Mouse (Mus musculus) liver, embryonic 13.5 days (tissue): ENCODE results near the gene Cux2. TPM values are rescaled to one million over a fixed set of nuclear protein-coding genes. Genes with fewer than 3 reads are reported as not detected.

Source experiments
- ATAC-seq: fragments of 200-750 bp; cut with Nextera tagmentation; 2 replicates; pipeline ENCODE4 v1.8.0; 2017; ENCODE audit warnings: low read depth, mild to moderate bottlenecking, moderate number of reproducible peaks, moderate library complexity
- DNase-seq: peaks from one replicate; pipeline ENCODE4 v3.0.0; 2022
- H3K27ac ChIP-seq: fragments of 300-500 bp; sonication (generic); 2 replicates; pipeline ENCODE4 v1.5.1; 2015; ENCODE audit warnings: moderate library complexity, mild to moderate bottlenecking, inconsistent platforms
- H3K27me3 ChIP-seq: fragments of 300-500 bp; sonication (generic); 2 replicates; pipeline ENCODE4 v1.6.1; 2015; ENCODE audit warnings: mild to moderate bottlenecking, inconsistent platforms
- H3K36me3 ChIP-seq: fragments of 300-500 bp; sonication (generic); 2 replicates; pipeline ENCODE4 v1.6.1; 2015; ENCODE audit warnings: mild to moderate bottlenecking, inconsistent platforms
- H3K4me1 ChIP-seq: fragments of 300-500 bp; sonication (generic); replicated peaks from 2 replicates; pipeline ENCODE4 v1.6.1; 2015; ENCODE audit warnings: inconsistent platforms
- H3K4me2 ChIP-seq: fragments of 300-500 bp; sonication (generic); 2 replicates; pipeline ENCODE4 v1.6.1; 2015; ENCODE audit warnings: inconsistent platforms, mild to moderate bottlenecking, moderate library complexity
- H3K4me3 ChIP-seq: fragments of 300-500 bp; sonication (generic); replicated peaks from 2 replicates; pipeline ENCODE4 v1.5.1; 2015; ENCODE audit warnings: mild to moderate bottlenecking, inconsistent platforms
- H3K9ac ChIP-seq: fragments of 300-500 bp; sonication (generic); 2 replicates; pipeline ENCODE4 v1.6.1; 2015; ENCODE audit warnings: mild to moderate bottlenecking, inconsistent platforms
- H3K9me3 ChIP-seq: fragments of 300-500 bp; sonication (generic); replicated peaks from 2 replicates; pipeline ENCODE4 v1.6.1; 2016; ENCODE audit warnings: inconsistent platforms
- WGBS: fragments of 180-500 bp; shearing (Covaris S2); methylation state at CpG from one replicate; pipeline ENCODE4 v1.1.7; 2015; ENCODE audit not compliant: insufficient replicate concordance; 5-methylcytosine and 5-hydroxymethylcytosine counted together
- polyA plus RNA-seq: library from polyadenylated mRNA; unstranded; fragments of >200 nt; fragmentation: Nextera tagmentation; extraction: Ambion mirVana; gene quantifications from 2 replicates; pipeline ENCODE4 v1.2.1, GENCODE M21; 2015

The Cux2 gene
- polyA plus RNA-seq, 1 experiment from 2014 or later, result 0.59 TPM

- no peaks in the 10 kb centered on the region for H3K36me3 ChIP-seq
- peak; percentile 54 for ATAC-seq
Measured at GRCm38 (mm10) chr5:121991914-121992313, 58.0 kb downstream of the Cux2 start.

GRCm38 (mm10) chr5:121985855-121986254 lies 64.0 kb downstream of the Cux2 start:
- Histone ChIP-seq H3K4me3 (no peak overlapping the region), H3K27me3 (no peaks in the 10 kb centered on the region), H3K9me3 (no peaks in the 10 kb centered on the region), H3K4me1 (peaks cover 2% of the 10 kb centered on the region; the same call in 1 of the 2 replicates), H3K27ac (no peak overlapping the region), H3K9ac (no peak overlapping the region), H3K4me2 (no peak overlapping the region), H3K36me3 (no peaks in the 10 kb centered on the region)
- WGBS, result 72% methylated on average over 9 of the region's 9 CpGs
- ATAC-seq, result no peak
- no peak for DNase-seq

More at GRCm38 (mm10) chr5:121991914-121992313, 58.0 kb downstream of the Cux2 start:
- Histone ChIP-seq H3K9me3 (no peaks in the 10 kb centered on the region), H3K4me3 (no peak overlapping the region), H3K4me1 (peaks cover 10% of the 10 kb centered on the region), H3K4me2 (no peak overlapping the region), H3K27me3 (no peaks in the 10 kb centered on the region), H3K9ac (no peak overlapping the region), H3K27ac (0 out of 2 replicates have a peak overlapping the region, but pooled peaks have one; percentile 14)
- WGBS, result 35% methylated on average over 6 of the region's 6 CpGs
- DNase-seq, result no peak

- ATAC-seq (no peak), DNase-seq (no peak)
- WGBS, result 47% methylated on average over 16 of the region's 16 CpGs
- H3K9me3 ChIP-seq, result no peaks in the 10 kb centered on the region
- H3K4me1 ChIP-seq, result no peaks in the 10 kb centered on the region; the same call in 1 of the 2 replicates
- H3K4me2 ChIP-seq, result no peak overlapping the region
- H3K27me3 ChIP-seq, result no peaks in the 10 kb centered on the region
- H3K9ac ChIP-seq, result no peak overlapping the region
- no peak overlapping the region for H3K27ac ChIP-seq
- no peaks in the 10 kb centered on the region for H3K36me3 ChIP-seq
- no peak overlapping the region for H3K4me3 ChIP-seq
Measured at GRCm38 (mm10) chr5:121981650-121982131, 68.2 kb downstream of the Cux2 start.

- no peak overlapping the region for H3K27ac ChIP-seq
- H3K9me3 ChIP-seq, result no peaks in the 10 kb centered on the region
- H3K36me3 ChIP-seq, result no peaks in the 10 kb centered on the region
- ATAC-seq (no peak), DNase-seq (no peak)
- H3K27me3 ChIP-seq, result no peaks in the 10 kb centered on the region
- WGBS, result 87% methylated on average over 12 of the region's 12 CpGs
- no peak overlapping the region for H3K9ac ChIP-seq
- H3K4me2 ChIP-seq, result no peak overlapping the region
- no peaks in the 10 kb centered on the region for H3K4me1 ChIP-seq
- H3K4me3 ChIP-seq, result no peak overlapping the region
Measured at GRCm38 (mm10) chr5:121976331-121976730, 73.6 kb downstream of the Cux2 start.

GRCm38 (mm10) chr5:121973541-121973940 lies 76.4 kb downstream of the Cux2 start:
- no peak overlapping the region for H3K27ac ChIP-seq
- 80% methylated on average over 10 of the region's 10 CpGs for WGBS
- H3K36me3 ChIP-seq, result no peaks in the 10 kb centered on the region
- no peak for DNase-seq
- H3K4me2 ChIP-seq, result no peak overlapping the region
- H3K9me3 ChIP-seq, result no peaks in the 10 kb centered on the region
- no peak for ATAC-seq
- no peaks in the 10 kb centered on the region for H3K4me1 ChIP-seq
- no peak overlapping the region for H3K9ac ChIP-seq
- H3K27me3 ChIP-seq, result no peaks in the 10 kb centered on the region
- H3K4me3 ChIP-seq, result no peak overlapping the region

GRCm38 (mm10) chr5:121972680-121973192 lies 77.2 kb downstream of the Cux2 start:
- H3K9ac ChIP-seq, result no peak overlapping the region
- WGBS, result 58% methylated on average over 23 of the region's 23 CpGs
- H3K4me3 ChIP-seq, result no peak overlapping the region
- no peaks in the 10 kb centered on the region for H3K9me3 ChIP-seq
- ATAC-seq (no peak), DNase-seq (no peak)
- no peaks in the 10 kb centered on the region for H3K4me1 ChIP-seq
- H3K27me3 ChIP-seq, result no peaks in the 10 kb centered on the region
- no peaks in the 10 kb centered on the region for H3K36me3 ChIP-seq
- H3K27ac ChIP-seq, result no peak overlapping the region
- no peak overlapping the region for H3K4me2 ChIP-seq

- Histone ChIP-seq H3K4me1 (peaks cover 8% of the 10 kb centered on the region; the same call in 1 of the 2 replicates), H3K27ac (no peak overlapping the region), H3K4me3 (no peak overlapping the region), H3K36me3 (no peaks in the 10 kb centered on the region), H3K9ac (no peak overlapping the region), H3K9me3 (no peaks in the 10 kb centered on the region), H3K27me3 (0 out of 2 replicates have a peak, but pooled peaks cover 4% of the 10 kb centered on the region), H3K4me2 (no peak overlapping the region)
- ATAC-seq, result no peak
- 84% methylated on average over 15 of the region's 15 CpGs for WGBS
- DNase-seq, result no peak
Measured at GRCm38 (mm10) chr5:121968999-121969398, 80.9 kb downstream of the Cux2 start.

GRCm38 (mm10) chr5:121968416-121968815 lies 81.5 kb downstream of the Cux2 start:
- H3K27ac ChIP-seq, result no peak overlapping the region
- no peak overlapping the region for H3K4me2 ChIP-seq
- 74% methylated on average over 15 of the region's 15 CpGs for WGBS
- no peaks in the 10 kb centered on the region for H3K36me3 ChIP-seq
- H3K4me1 ChIP-seq, result peaks cover 8% of the 10 kb centered on the region; the same call in 1 of the 2 replicates
- H3K27me3 ChIP-seq, result 0 out of 2 replicates have a peak, but pooled peaks cover 4% of the 10 kb centered on the region
- H3K4me3 ChIP-seq, result no peak overlapping the region
- no peak overlapping the region for H3K9ac ChIP-seq
- ATAC-seq (no peak), DNase-seq (no peak)
- no peaks in the 10 kb centered on the region for H3K9me3 ChIP-seq

GRCm38 (mm10) chr5:121967520-121967919 lies 82.4 kb downstream of the Cux2 start:
- DNase-seq (no peak), ATAC-seq (no peak)
- no peak overlapping the region for H3K4me3 ChIP-seq
- H3K4me1 ChIP-seq, result peaks cover 8% of the 10 kb centered on the region; the same call in 1 of the 2 replicates
- H3K4me2 ChIP-seq, result no peak overlapping the region
- no peaks in the 10 kb centered on the region for H3K9me3 ChIP-seq
- 72% methylated on average over 5 of the region's 5 CpGs for WGBS
- no peaks in the 10 kb centered on the region for H3K36me3 ChIP-seq
- H3K27me3 ChIP-seq, result 0 out of 2 replicates have a peak, but pooled peaks cover 4% of the 10 kb centered on the region
- H3K27ac ChIP-seq, result no peak overlapping the region
- H3K9ac ChIP-seq, result no peak overlapping the region

- no peak overlapping the region for H3K27ac ChIP-seq
- WGBS, result 34% methylated on average over 16 of the region's 16 CpGs
- no peak overlapping the region for H3K9ac ChIP-seq
- H3K4me1 ChIP-seq, result peaks cover 8% of the 10 kb centered on the region; the same call in 1 of the 2 replicates
- 0 out of 2 replicates have a peak, but pooled peaks cover 4% of the 10 kb centered on the region for H3K27me3 ChIP-seq
- H3K4me2 ChIP-seq, result 0 out of 2 replicates have a peak overlapping the region, but pooled peaks have one; percentile 19
- H3K4me3 ChIP-seq, result no peak overlapping the region
- ATAC-seq (no peak), DNase-seq (no peak)
- no peaks in the 10 kb centered on the region for H3K36me3 ChIP-seq
- no peaks in the 10 kb centered on the region for H3K9me3 ChIP-seq
Measured at GRCm38 (mm10) chr5:121966940-121967339, 83.0 kb downstream of the Cux2 start.

- no peak overlapping the region for H3K4me2 ChIP-seq
- ATAC-seq, result no peak
- 0 out of 2 replicates have a peak, but pooled peaks cover 4% of the 10 kb centered on the region for H3K27me3 ChIP-seq
- no peak overlapping the region for H3K4me3 ChIP-seq
- no peaks in the 10 kb centered on the region for H3K9me3 ChIP-seq
- WGBS, result 66% methylated on average over 10 of the region's 10 CpGs
- no peak for DNase-seq
- no peak overlapping the region for H3K9ac ChIP-seq
- H3K36me3 ChIP-seq, result no peaks in the 10 kb centered on the region
- no peak overlapping the region for H3K27ac ChIP-seq
- H3K4me1 ChIP-seq, result peaks cover 8% of the 10 kb centered on the region; the same call in 1 of the 2 replicates
Measured at GRCm38 (mm10) chr5:121962974-121963373, 86.9 kb downstream of the Cux2 start.

- DNase-seq, result no peak
- Histone ChIP-seq H3K4me3 (no peak overlapping the region), H3K4me2 (no peak overlapping the region), H3K27ac (no peak overlapping the region), H3K27me3 (0 out of 2 replicates have a peak, but pooled peaks cover 4% of the 10 kb centered on the region), H3K36me3 (no peaks in the 10 kb centered on the region), H3K4me1 (peaks cover 8% of the 10 kb centered on the region; the same call in 1 of the 2 replicates), H3K9me3 (no peaks in the 10 kb centered on the region), H3K9ac (no peak overlapping the region)
- WGBS, result 74% methylated on average over 7 of the region's 7 CpGs
- ATAC-seq, result no peak
Measured at GRCm38 (mm10) chr5:121962359-121962758, 87.5 kb downstream of the Cux2 start.
